In genomic region chr11:102556716-102557074, GRCm38 (mm10) we compare ENCODE assay signal across 8 mouse cellular contexts. TPM values are rescaled to one million over a fixed set of nuclear protein-coding genes. Genes with fewer than 3 reads are reported as not detected.
A peak's percentile ranks its signal among the peaks of the same experiment; 100 is the strongest.
DNase-seq lines count a peak whose midpoint lies in the region; ATAC-seq and TF ChIP-seq lines count a peak whose summit lies in the region.

No protein-coding gene starts in this region.

- H3ac ChIP-seq in myocyte (ENCODE audit: control insufficient read depth, insufficient read length) = no peak overlapping the region

- no peak for DNase-seq in layer of hippocampus, adult 2 months (ENCODE audit: low spot score in 2 of 2)
- no peak for DNase-seq in layer of hippocampus, adult 8-10 months (ENCODE audit: low spot score in 2 of 2)
- DNase-seq in embryonic facial prominence, embryonic 14.5 days (ENCODE audit: low spot score) = no peak
- DNase-seq in layer of hippocampus, postnatal 36 days = no peak
- no peak for DNase-seq in testis, postnatal 14 days (ENCODE audit: low spot score)
- no peak for DNase-seq in right cerebral cortex, postnatal 25 days

- H3K4me2 ChIP-seq in embryonic facial prominence, embryonic 14.5 days (ENCODE audit: low read depth, low read length) = peak overlapping the region; percentile 58
- H3K4me2 ChIP-seq in intestine, embryonic 15.5 days (replicated peaks) = peak overlapping the region; percentile 59
- H3K4me2 ChIP-seq in myocyte (ENCODE audit: low read depth) = peak overlapping the region; percentile 79

- H3K4me1 ChIP-seq in embryonic facial prominence, embryonic 14.5 days (ENCODE audit: control insufficient read depth, insufficient read depth, low read length) = peaks cover 14% of the 10 kb centered on the region
- peaks cover 16% of the 10 kb centered on the region for H3K4me1 ChIP-seq in intestine, embryonic 15.5 days (replicated peaks)

- no peak for TF ChIP-seq POLR2A in myocyte (IDR thresholded peaks at IDR 0.05; ENCODE audit: insufficient read length, low read depth)

- 0 out of 2 replicates have a peak, but pooled peaks cover 4% of the 10 kb centered on the region for H3K36me3 ChIP-seq in embryonic facial prominence, embryonic 14.5 days (ENCODE audit: control insufficient read depth, insufficient read depth, low read length)
- no peaks in the 10 kb centered on the region for H3K36me3 ChIP-seq in intestine, embryonic 15.5 days
- no peaks in the 10 kb centered on the region for H3K36me3 ChIP-seq in myocyte (ENCODE audit: control insufficient read depth, insufficient read depth)

- 22% methylated on average over 3 of the region's 3 CpGs for WGBS in embryonic facial prominence, embryonic 14.5 days
- 8% methylated on average over 3 of the region's 3 CpGs for WGBS in intestine, embryonic 15.5 days

- TF ChIP-seq CTCF in layer of hippocampus, adult 2 months (conservative IDR thresholded peaks at IDR 0.05) = no peak

- peak overlapping the region; percentile 97 for H3K27ac ChIP-seq in layer of hippocampus, adult 2 months
- H3K27ac ChIP-seq in embryonic facial prominence, embryonic 14.5 days (replicated peaks; ENCODE audit: low read depth, low read length) = peak overlapping the region; percentile 96; the same call in 1 of the 2 replicates
- 0 out of 2 replicates have a peak overlapping the region, but pooled peaks have one; percentile 93 for H3K27ac ChIP-seq in intestine, embryonic 15.5 days

- H3K9me3 ChIP-seq in embryonic facial prominence, embryonic 14.5 days (ENCODE audit: control insufficient read depth, low read length) = no peaks in the 10 kb centered on the region
- H3K9me3 ChIP-seq in intestine, embryonic 15.5 days = no peaks in the 10 kb centered on the region

- H3K9ac ChIP-seq in embryonic facial prominence, embryonic 14.5 days (ENCODE audit: low read depth, low read length) = peak overlapping the region; percentile 96; the same call in 1 of the 2 replicates
- no peak overlapping the region for H3K9ac ChIP-seq in intestine, embryonic 15.5 days

- H3K27me3 ChIP-seq in embryonic facial prominence, embryonic 14.5 days (replicated peaks; ENCODE audit: control insufficient read depth, insufficient read depth, low read length) = no peaks in the 10 kb centered on the region
- H3K27me3 ChIP-seq in intestine, embryonic 15.5 days (replicated peaks) = no peaks in the 10 kb centered on the region
- H3K27me3 ChIP-seq in myocyte (ENCODE audit: control insufficient read depth, insufficient read depth, insufficient read length) = no peaks in the 10 kb centered on the region

- peak overlapping the region; percentile 95 for H3K4me3 ChIP-seq in layer of hippocampus, adult 2 months
- H3K4me3 ChIP-seq in embryonic facial prominence, embryonic 14.5 days (ENCODE audit: low read depth, low read length) = peak overlapping the region; percentile 100
- H3K4me3 ChIP-seq in intestine, embryonic 15.5 days (replicated peaks) = peak overlapping the region; percentile 100; the same call in 1 of the 2 replicates
- H3K4me3 ChIP-seq in myocyte = peak overlapping the region; percentile 82

- no peak for ATAC-seq in embryonic facial prominence, embryonic 14.5 days (ENCODE audit: low read depth)
- ATAC-seq in intestine, embryonic 15.5 days = no peak

- peaks cover 41% of the 10 kb centered on the region for H3K79me2 ChIP-seq in myocyte (ENCODE audit: control insufficient read depth, insufficient read depth)

TF ChIP-seq in myocyte, 11 proteins besides CTCF, POLR2A, EP300 and RAD21:
- no peak for TF ChIP-seq USF1 (IDR thresholded peaks at IDR 0.05; ENCODE audit: low read depth)
- TF ChIP-seq MYOD1 (IDR thresholded peaks at IDR 0.05; ENCODE audit: control insufficient read depth in 1 of 3, insufficient read length in 2 of 3, low read depth in 2 of 3) = no peak
- TF ChIP-seq E2F4 (IDR thresholded peaks at IDR 0.05; ENCODE audit: insufficient read depth) = no peak
- no peak for TF ChIP-seq REST (IDR thresholded peaks at IDR 0.05; ENCODE audit: insufficient read depth, insufficient read length)
- no peak for TF ChIP-seq MYOG (IDR thresholded peaks at IDR 0.05; ENCODE audit: control insufficient read depth in 1 of 3, insufficient read depth in 1 of 3, insufficient read length in 2 of 3, low read depth in 2 of 3)
- TF ChIP-seq SRF (IDR thresholded peaks at IDR 0.05; ENCODE audit: control insufficient read depth, insufficient read length, low read depth) = no peak
- no peak for TF ChIP-seq TCF3 (IDR thresholded peaks at IDR 0.05; ENCODE audit: insufficient read length, low read depth)
- TF ChIP-seq TCF12 (IDR thresholded peaks at IDR 0.05; ENCODE audit: insufficient read depth, poor library complexity, severe bottlenecking) = no peak
- TF ChIP-seq CEBPB (IDR thresholded peaks at IDR 0.05; ENCODE audit: insufficient read depth, poor library complexity, severe bottlenecking) = no peak
- no peak for TF ChIP-seq POLR2AphosphoS2 (IDR thresholded peaks at IDR 0.05; ENCODE audit: insufficient read length, low read depth)
- no peak for TF ChIP-seq MAX (IDR thresholded peaks at IDR 0.05; ENCODE audit: low read depth)
TF ChIP-seq in myocyte: peak in this region for 0.

RNA-seq across cellular contexts. Expression of gene Gpatch8, which starts 0.5 kb away (rescaled TPM):
- total RNA-seq in layer of hippocampus, adult 2 months (2021) = 10 to 100 TPM; 53.0 to 58.9 TPM
- 10 to 100 TPM; 49.2 to 66.6 (median 52.9) TPM for total RNA-seq in layer of hippocampus, adult 8-10 months (2022)
- 36.1 and 41.2 TPM in 2 replicates for polyA plus RNA-seq in embryonic facial prominence, embryonic 14.5 days (2014; fragmentation: Nextera tagmentation; extraction: Ambion mirVana)
- polyA plus RNA-seq in intestine, embryonic 15.5 days (2015; fragmentation: Nextera tagmentation; extraction: Ambion mirVana) = 41.7 and 43.1 TPM in 2 replicates
- polyA plus RNA-seq in myocyte (2012; fragmentation: generic; extraction: Trizol) = 9.0 TPM
- total RNA-seq in layer of hippocampus, postnatal 36 days (2021) = 10 to 100 TPM; 44.1 to 58.6 TPM

RNA-seq across cellular contexts. Expression of gene Gm11627, which starts 22.6 kb away (rescaled TPM):
- 1 to 10 TPM; 3.9 to 4.2 TPM for total RNA-seq in layer of hippocampus, adult 2 months (2021)
- 1 to 10 TPM in 3 of 4 experiments, under 1 TPM in 1; 0.93 to 2.8 (median 1.6) TPM for total RNA-seq in layer of hippocampus, adult 8-10 months (2022)
- 9.5 and 15.7 TPM in 2 replicates for polyA plus RNA-seq in embryonic facial prominence, embryonic 14.5 days (2014; fragmentation: Nextera tagmentation; extraction: Ambion mirVana)
- 12.0 and 14.5 TPM in 2 replicates for polyA plus RNA-seq in intestine, embryonic 15.5 days (2015; fragmentation: Nextera tagmentation; extraction: Ambion mirVana)
- polyA plus RNA-seq in myocyte (2012; fragmentation: generic; extraction: Trizol) = 1.9 TPM
- total RNA-seq in layer of hippocampus, postnatal 36 days (2021) = 1 to 10 TPM in 1 of 2 experiments, under 1 TPM in 1; 0.90 to 3.2 TPM

RNA-seq across cellular contexts. Expression of gene Fzd2, which starts 47.5 kb away (rescaled TPM):
- total RNA-seq in layer of hippocampus, adult 2 months (2021) = 1 to 10 TPM; 7.5 to 9.2 TPM
- total RNA-seq in layer of hippocampus, adult 8-10 months (2022) = 1 to 10 TPM; 5.9 to 7.3 (median 6.1) TPM
- polyA plus RNA-seq in embryonic facial prominence, embryonic 14.5 days (2014; fragmentation: Nextera tagmentation; extraction: Ambion mirVana) = 41.7 and 48.9 TPM in 2 replicates
- polyA plus RNA-seq in intestine, embryonic 15.5 days (2015; fragmentation: Nextera tagmentation; extraction: Ambion mirVana) = 15.6 and 15.9 TPM in 2 replicates
- polyA plus RNA-seq in myocyte (2012; fragmentation: generic; extraction: Trizol) = 66.9 TPM
- 1 to 10 TPM; 6.3 to 8.9 TPM for total RNA-seq in layer of hippocampus, postnatal 36 days (2021)
